Mouse (Mus musculus) megakaryocyte, adult 5-6 weeks (primary cell): ENCODE data around the gene Galnt10. TPM values are rescaled to one million over a fixed set of nuclear protein-coding genes. Genes with fewer than 3 reads are reported as not detected.
A peak's percentile ranks its signal among the peaks of the same experiment; 100 is the strongest.

ENCODE experiments used
- ATAC-seq: 2 replicates; pipeline ENCODE4 v1.8.0; 2016; ENCODE audit warnings: mild to moderate bottlenecking, inconsistent platforms; ENCODE audit not compliant: poor library complexity, severe bottlenecking
- total RNA-seq, 2 experiments: library from RNA; stranded (forward) in 1 of 2; stranded (reverse) in 1 of 2; fragments of 153-499, 151-499 nt in 1 of 2; fragments of 221-1000, 200-1000 nt in 1 of 2; gene quantifications; 2 replicates each; pipeline versions ENCODE4 v1.2.3 to v1.2.4; 2015 to 2017

Gene Galnt10
- total RNA-seq, 2 experiments from 2014 or later: 16.6 to 28.7 TPM

DNA sequence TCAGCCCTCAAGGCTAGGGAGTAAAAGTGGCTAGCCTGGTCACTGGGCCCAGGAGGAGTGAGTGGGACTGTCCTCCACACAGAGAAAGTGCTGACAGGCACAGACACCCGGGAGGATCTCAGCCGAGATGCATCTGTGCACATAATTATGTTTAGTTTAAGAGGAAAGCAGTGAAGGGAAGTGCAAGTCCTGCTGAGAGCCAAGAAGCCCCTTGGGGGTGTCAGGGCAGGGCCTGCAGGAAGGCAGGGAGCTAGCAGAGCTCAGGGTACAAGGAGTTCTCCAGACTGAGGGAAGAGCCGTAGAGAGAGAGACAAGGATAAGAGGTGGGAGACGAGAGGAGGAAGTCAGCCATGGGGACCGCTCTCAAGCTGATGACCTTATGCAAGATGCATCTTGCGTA, 130.6 kb downstream of the Galnt10 start:
- ATAC-seq: no peak

DNA sequence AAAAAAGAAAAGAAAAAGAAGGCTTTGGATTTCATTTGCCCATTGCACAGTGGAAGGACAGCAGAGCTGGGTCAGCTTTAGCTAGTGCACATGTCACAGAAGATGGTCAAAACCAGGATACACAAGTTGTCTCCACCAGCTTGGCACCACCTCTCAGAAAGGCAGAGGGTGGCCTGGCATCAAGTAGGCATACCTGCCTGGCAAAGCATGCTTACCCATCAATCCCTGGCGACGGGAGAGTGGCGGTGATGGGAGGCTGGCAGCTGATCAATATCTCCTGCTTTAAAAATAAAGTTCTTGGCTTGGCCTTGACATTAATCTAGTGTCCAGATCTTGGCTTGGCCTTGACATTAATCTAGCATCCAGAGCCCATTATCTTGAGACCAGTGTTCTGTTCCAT, 131.3 kb downstream of the Galnt10 start:
- no peak for ATAC-seq

DNA sequence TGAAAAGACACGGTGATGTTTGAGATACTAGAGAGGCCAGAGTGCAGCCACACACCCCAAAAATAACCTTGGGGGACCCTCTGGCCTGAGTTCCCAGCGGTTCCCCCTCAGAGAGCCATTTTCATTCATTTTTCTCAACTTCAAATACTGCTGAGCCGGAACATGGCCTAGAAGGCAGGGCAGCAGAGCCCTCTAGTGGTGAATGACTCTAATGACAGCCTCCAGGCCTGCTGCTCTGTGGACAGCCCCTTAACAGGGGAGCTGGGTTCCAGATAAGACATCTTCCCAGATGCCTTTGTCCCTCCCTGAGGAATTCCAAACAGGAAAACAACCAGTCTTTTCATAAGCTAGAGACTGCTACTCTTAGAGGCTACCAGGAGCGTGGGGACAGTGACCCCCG, 133.1 kb downstream of the Galnt10 start:
- peak; percentile 88 for ATAC-seq

DNA sequence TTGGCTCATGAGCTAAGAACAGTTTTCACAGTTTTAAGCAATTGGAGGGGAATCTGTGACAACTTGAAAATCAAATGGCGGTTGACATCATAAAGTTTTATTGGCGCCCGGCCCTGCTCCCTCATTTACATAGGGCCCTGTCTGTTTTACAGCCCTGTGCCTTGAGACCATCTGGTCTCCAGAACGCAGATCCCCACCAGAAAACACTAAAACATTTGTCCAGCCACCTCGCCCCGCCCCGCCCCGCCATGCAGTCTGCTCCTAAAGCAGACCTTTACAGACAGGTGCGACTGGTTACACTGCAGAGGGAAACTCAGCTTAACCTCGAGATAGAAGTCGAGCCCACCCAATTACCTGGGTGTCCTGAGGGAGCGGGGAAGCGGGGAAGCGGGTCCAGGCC, 134.6 kb downstream of the Galnt10 start:
- no peak for ATAC-seq

DNA sequence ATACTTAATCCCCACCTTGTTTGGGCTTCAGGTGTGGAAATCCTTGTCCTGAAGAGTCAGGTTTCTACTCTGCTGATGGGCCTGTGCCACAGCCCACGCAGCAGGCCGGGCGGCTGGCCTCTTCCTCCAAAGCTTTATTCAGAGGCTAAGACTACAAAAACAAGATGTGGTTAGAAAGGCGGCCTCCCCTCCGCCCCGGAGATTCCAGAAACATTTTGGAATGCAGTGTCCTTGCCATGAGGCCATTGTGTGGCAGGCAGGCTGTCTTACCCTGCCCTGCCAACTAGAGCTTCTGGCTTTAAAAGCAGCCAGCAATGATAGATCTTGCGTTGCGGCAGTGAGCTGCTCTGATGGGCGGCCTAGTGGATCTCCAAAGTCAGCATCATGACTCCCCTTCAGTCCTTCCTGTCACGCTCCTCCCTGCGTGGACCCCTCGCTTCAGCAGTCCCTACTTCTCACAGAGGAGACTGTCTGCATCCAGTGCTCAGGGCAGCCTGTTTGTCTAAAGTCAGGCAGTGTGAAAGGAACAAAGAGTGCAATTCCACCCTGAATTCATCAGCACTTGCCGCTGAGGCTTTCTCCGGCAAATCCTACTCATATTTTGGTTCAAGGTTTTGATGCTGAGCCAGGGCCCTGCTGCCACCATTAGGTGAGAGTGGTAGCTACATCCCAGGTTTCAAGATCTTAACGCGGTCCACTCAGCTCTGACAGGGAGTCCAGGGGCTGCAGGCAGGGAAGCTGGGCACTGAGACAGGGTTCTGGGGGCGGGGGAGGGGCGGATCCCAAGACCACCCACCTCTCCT, 141.6 kb downstream of the Galnt10 start:
- ATAC-seq: no peak

DNA sequence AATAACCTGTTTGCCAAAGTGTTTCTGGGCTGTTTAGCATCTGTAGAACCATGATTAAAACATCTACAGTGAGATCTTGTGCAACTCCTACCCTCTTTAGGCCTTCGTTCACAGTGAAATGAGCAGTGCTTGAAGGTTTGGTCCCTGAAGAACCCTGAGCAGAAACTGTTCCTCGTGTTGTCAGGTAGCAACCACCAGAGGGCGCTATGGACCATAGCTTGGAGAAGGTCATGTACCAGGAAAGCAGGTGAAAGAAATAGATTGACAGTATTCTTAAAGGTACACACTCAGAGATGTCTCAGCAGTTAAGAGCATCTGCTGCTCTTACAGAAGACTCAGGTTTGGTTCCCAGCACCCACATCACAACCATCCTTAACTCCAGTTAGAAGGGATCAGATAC, 142.7 kb downstream of the Galnt10 start:
- peak; percentile 74 for ATAC-seq

DNA sequence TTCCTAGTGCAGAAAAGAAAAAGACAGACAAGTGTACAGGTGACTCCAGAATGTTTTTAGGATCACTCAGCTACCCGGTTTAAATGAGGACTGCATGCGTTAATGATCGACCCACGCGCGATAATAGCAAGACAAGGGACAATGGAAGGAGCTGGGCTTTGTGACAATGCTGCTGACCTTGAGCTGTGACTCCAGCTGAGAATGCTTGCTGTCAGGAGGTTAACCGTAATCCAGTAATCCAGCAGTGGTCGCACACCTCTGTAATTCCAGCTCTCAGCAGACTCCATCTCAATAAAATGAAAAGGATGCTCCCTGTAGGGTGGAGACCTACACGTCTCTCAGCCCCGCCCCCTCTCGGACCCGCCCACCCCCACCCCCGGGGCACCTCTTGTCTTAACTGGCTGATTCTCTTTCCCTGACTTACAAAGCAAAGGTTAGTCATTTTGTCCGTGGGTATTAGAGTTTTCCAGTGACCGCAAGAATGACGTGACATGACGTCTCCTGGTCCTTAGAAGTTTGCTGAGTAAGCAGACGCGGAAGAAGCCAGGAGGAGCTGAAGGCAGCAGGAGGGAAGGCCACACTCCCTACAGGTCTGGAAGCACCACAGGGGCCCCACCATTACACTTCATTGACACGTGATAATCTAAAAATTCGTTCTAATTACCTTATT, 145.8 kb downstream of the Galnt10 start:
- peak; percentile 40 for ATAC-seq

DNA sequence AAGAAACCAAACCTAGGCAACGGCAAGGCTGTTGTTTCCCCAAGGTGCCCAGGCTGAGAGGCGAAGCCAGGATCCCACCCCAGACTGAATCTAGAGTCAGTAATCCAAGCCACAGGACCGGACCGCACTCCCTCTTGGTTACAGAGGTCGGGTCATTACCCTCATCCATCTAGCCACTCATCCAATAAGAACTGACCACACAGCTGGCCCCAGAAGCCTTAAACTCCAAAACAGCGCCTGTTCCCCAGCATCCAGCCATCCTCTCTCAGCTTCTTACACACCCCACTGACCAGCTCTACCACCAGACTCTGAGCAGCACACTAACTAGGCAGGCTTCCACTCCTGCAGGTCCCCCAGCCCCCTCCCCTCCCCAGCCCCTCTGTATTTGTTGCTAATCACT, 149.8 kb downstream of the Galnt10 start:
- no peak for ATAC-seq

DNA sequence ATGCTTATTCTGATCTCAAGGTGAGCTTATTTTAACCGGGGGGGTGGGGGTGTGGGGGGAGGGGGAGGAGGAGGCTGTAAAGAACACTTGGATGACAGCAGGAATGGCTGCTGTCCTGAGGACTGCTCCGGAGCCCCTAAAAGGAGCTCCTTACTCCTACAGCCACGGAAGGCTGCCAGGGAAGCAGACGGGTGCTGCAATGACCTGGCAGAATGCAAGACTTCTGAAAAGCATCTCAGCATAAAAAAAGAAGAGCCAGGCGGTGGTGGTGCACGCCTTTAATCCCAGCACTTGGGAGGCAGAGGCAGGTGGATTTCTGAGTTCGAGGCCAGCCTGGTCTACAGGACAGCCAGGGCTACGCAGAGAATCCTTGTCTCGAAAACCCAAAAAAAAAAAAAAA, 152.6 kb downstream of the Galnt10 start:
- no peak for ATAC-seq

DNA sequence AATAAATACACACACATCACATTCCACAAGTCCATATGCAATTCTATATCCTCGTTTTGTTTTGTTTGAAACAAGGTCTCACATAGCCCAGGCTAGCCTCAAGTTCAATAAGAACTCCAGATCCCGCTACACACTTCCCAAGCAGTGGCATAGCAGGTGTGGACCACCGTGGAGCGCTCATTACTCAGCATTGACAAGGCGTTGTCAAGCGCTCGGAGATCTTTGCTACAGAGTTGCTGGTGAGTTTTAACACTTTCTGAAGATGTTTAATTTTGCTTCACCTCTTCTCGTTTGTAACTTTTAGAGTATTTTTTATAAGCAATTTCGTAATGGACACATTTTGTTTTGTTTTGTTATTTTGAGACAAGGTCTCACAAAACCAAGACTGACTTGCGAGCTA, 154.2 kb downstream of the Galnt10 start:
- ATAC-seq: no peak

DNA sequence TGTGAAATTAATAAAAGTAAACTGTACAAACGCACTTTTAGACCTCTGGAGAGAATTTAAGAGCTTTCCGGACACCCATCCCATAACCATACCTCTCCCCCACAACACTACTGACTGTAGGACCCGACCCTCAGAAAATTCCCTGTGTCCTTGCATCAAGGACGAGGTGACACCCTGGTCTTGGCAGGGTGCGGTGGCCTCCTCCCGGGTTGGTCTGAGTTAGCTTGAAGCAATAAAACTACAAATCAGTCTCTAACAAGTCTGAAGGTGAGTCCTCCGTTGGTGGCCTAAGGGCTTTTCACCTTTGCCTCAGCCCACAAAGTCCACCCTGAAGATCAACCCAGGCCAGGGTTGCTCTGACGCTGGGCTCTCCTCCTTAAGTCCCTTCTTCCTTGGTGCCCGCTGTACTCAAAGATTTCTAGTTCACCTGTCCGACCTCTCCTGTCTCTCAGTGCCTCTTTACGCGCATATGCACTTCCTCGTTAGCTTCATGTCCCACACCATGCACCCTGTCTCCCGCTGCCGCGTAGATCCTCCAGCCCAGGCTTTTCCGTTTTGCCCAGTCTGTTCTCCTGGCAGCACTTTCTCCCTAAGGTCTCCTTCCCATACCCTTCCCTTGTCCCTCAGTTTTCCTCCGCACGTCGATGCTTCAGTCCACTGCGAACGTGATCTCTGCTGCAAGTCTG, 155.2 kb downstream of the Galnt10 start:
- ATAC-seq: peak; percentile 22

DNA sequence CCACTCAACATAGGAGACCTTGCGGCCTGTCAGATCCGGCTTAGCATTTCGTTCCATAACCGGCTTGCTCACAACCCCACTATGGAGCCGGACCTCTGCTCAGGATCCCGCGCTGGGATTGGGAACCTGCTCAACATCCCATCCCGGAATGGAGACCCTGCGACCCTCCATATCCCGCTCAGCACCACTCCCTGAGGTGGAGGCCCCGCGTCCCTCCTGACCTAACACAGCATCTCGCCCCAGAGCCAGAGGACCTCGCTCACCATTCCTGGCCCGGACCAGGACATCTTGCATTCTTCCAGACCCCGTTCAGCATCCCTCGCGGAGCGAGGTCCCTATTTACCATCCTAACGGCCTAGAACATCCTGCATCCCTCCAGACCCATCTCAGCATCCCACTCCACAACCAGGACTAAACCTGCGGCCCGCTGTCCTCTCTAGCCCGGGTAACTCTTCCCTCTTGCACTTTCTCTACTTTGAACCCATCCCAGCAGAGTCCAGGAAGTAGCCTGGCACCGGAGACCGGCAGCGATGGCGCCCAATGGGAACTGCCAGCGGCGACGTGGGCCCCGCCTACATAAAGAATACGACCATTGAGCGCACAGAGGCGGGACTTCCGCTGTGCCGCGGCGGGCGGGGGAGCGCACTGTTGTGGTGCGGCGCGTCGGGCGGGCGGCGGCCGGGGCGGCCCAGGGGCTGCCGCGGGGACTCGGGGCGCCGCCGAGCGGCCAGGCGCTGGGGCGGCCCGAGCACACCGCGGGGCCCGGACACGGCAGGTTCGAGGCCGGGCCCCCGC, 155.9 kb downstream of the Galnt10 start, which contains the start of gene Sap30l:
Gene Sap30l, plus strand, starts transcription at position 667 of the 795 bp plus-strand sequence.
- peak; percentile 99 for ATAC-seq

DNA sequence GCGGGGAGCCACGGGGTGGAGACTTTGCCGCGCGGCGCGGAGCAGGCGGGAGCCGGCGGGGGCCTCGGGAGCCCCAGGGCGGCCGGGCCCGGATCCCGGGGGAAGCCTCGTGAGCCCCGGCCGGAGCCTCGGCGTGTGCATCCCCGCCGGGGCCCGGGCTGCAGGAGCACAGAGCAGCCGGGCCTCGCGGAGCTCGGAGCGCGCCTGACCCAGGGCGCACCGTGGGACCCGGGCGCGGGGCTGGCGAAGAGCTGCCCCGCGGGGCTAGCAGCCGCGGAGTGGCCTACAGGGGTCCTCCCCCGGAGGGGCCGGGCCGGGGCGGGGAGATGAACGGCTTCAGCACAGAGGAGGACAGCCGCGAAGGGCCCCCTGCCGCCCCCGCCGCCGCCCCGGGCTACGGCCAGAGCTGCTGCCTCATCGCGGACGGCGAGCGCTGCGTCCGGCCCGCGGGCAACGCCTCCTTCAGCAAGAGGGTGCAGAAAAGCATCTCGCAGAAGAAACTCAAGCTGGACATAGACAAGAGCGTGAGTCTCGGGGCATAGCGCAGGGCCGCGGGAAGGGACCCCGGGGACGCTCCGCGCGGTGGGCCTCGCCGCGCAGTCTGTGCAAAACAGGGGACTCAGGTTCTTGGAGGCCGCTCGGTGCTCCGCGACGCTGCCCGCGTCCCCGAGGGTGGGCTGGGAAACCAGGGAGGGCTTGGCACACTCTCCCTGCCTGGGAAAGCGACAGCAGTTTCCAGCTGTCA, 156.7 kb downstream of the Galnt10 start:
- no peak; the same call in 1 of the 2 replicates for ATAC-seq

DNA sequence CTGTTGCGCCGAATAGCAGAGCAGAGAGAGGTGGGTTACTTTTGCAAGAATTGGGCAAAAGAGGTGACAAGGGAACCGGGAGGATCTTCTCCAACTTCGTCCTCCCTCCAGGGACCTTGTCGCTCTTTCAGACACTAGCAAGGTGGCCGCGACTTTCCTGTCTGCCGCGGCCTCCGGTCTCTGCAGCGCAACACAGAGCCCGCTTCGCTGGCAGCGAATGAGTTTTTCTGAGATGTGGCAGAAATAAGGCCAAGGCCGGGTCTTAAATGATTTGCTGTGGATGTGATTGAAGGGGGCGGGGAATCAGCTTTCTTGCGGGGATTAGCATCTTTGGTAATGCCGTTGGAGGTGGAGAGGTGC, 157.2 kb downstream of the Galnt10 start:
- no peak for ATAC-seq

DNA sequence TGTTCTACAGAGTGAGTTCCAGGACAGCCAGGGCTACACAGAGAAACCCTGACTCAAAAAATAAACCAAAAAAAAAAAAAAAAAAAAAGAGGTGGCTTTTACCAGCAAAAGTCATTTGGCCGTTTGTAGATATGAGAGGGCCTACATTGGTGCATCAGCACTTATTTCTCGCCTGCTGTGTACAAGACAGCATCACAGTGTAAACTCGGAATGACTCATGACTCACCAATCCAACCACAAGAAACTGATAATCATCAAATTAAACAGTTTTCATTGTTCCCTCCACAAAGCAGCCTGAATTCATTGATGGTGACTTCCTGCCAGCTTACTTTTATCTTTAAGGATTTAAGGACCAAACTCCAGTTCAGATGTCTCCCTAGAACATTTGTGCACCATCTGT, 159.8 kb downstream of the Galnt10 start:
- no peak for ATAC-seq

DNA sequence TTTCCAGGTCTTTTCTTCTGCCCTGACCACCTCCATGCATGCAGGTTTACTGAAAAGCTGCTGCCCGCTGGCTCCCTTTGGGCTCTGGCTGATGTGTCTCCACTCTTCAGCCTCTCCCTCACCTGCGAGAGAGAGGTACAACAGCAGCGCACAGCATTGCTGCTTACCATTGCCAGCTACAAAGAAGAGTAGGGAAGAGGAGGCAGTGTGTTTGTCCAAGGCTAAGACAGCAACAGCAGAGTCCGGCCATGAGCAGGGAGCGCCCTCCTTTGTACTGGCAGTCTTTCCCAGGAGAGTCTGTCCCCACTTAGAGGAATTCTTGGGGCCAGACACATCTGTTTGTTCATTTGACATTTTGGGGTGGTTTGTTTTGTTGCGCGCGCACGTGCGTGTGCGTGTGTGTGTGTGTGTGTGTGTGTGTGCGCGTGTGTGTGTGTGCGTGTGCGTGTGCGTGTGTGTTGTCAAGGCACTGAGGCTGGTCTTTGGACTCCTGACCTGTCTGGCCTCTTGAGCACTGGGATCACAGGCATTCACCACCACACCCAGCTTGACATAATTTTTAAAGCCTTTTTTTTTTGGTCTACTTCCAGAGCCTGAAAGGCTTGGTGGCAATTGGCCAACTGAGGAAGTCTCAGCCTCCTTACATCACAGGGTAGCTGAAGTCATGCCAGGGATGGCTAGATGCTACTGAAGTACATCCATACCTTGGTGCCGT, 163.9 kb downstream of the Galnt10 start:
- no peak for ATAC-seq

DNA sequence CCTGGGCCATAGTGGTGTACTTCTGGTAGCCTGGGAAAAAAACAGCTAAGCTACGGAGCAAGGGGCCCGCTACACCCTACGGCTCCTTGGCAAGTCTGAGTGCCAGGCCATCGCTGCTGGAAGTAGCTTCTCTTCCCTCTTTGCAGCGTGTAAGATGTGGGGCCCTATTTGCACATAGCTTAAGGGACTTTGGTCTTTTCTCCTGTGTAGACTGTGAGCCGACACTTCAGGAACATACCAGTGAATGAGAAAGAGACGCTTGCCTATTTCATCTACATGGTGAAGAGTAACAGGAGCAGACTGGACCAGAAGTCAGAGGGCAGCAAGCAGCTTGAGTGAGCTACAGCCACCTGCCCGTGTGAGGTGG, 164.5 kb downstream of the Galnt10 start:
- no peak for ATAC-seq

DNA sequence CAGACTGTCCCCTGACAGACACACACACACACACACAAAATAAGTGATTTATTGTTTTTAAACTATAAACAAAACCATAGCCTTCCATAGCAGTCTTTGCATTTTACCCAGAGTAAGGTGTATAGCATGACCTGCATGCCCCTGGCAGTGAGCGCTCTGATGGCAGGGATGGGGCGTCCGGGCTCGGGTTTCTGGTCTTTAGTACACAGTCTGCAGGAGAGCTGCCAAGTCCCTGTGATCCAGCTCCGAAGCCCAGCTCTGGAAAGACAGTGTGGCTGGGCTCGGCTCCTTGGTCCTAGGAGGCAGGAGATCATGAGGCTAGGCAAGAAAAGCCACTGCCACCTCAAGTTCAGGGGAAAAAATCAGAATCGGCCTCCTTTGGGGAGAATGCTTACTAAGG, 165.8 kb downstream of the Galnt10 start:
- ATAC-seq: no peak

DNA sequence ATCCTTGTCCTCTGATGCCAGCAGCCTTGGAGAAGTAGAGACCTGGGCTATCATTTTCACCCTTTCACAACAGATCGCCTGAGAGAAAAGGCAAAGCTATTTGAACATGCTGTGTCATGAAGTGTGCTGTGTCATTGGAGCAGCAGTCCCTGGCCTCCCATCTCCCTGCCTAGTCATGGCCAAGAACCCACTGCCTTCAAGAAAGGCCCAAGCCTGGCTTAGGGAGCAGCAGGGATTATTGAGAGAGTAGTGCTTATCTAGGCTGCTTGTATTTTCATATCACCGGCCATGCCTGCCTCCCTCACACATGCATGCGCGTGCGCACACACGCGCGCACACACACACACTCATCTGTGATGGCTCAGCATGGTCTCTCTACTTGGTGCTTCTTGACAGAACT, 167.0 kb downstream of the Galnt10 start:
- no peak for ATAC-seq

DNA sequence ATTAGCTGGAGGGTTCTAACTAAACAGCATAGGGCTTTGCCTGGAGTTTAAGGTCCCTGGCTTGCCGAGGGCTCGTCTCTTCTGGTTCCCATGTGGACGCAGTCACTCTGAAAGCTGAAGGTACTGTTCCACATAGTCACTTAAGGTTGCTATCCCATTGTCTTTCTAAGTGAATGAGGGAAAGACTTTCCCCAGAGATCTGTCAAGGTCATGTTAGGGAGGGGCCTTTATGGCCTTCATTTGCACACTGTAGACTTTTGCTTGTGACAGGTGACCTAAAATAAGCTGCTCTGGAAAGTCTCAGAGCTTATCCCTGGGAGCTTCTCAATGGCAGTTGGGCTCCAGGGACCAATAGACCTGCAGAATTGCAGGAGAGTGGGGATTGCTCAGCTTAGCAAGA, 168.4 kb downstream of the Galnt10 start:
- no peak for ATAC-seq
